Mouse (Mus musculus): ENCODE data around the gene Egr2.
A peak's percentile ranks its signal among the peaks of the same experiment; 100 is the strongest.

DNA sequence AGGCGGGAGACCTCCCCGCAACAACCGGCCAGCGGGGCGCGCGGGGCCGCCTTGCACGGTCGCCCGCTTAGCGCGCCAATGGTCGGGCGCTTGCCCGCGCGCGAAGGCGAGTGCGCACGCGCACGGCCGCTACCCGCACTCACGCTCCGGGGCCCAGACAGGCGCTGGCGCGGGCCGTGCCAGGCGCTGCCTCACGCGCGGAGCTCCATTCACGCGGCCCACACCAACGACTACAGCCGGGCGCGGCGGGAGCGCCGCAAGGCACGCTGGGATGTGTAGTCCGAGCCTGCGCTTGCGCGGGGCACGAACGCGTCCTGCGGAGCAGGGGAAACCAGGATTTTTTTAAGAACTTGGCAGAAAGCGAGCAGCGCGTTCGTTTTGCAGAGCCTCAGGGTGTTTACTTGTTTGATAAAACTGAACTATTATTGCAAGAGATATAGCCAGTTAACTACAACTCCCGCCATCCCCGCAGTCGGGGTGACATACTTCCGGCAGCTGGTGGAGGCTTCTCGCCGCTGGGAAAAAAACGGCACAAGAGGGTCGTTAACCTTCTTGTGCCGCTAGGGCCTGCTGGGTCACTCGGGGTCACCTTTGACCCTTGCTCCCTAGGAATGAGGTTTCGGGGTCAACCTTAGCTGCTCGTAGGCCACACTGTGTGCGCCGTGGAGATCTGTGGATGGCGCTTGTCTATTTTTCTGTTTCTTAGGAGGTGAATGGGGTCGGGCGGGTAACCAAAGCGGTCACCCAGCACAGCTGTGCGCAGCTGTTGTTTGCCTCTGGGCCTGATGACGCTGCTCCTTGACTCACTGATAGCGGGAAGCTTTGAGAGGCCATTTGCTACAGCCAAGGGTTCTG lies 13.8 kb downstream of the Egr2 start, which contains the start of gene Ado:
- TF ChIP-seq CTCF (IDR thresholded peaks at IDR 0.05; ENCODE audit: extremely low read depth, insufficient read depth, insufficient read length, insufficient replicate concordance) (no peak), POLR2A (IDR thresholded peaks at IDR 0.05; ENCODE audit: low read depth, low read length) (peak; percentile 52)
